Mouse (Mus musculus) midbrain, embryonic 10.5 days (tissue): ENCODE results near the gene Hdac9. TPM values are rescaled to one million over a fixed set of nuclear protein-coding genes. Genes with fewer than 3 reads are reported as not detected.

Experiments used
- DNase-seq: peaks from one replicate; pipeline ENCODE4 v3.0.0-alpha.2; 2017; ENCODE audit warnings: low spot score
- H3K27ac ChIP-seq: fragments of 300-500 bp; sonication (generic); replicated peaks from 2 replicates; pipeline ENCODE4 v1.5.1; 2016; ENCODE audit warnings: mild to moderate bottlenecking
- H3K27me3 ChIP-seq: fragments of 300-500 bp; sonication (generic); 2 replicates; pipeline ENCODE4 v1.6.1; 2016; ENCODE audit warnings: low read depth, mild to moderate bottlenecking; ENCODE audit not compliant: poor library complexity, severe bottlenecking
- H3K36me3 ChIP-seq: fragments of 300-500 bp; sonication (generic); 2 replicates; pipeline ENCODE4 v1.6.1; 2016; ENCODE audit warnings: mild to moderate bottlenecking, moderate library complexity
- H3K4me1 ChIP-seq: fragments of 300-500 bp; sonication (generic); 2 replicates; pipeline ENCODE4 v1.6.1; 2016
- H3K4me3 ChIP-seq: fragments of 300-500 bp; sonication (generic); 2 replicates; pipeline ENCODE4 v1.5.1; 2016; ENCODE audit warnings: mild to moderate bottlenecking, moderate library complexity
- H3K9me3 ChIP-seq: fragments of 300-500 bp; sonication (generic); replicated peaks from 2 replicates; pipeline ENCODE4 v1.6.1; 2016; ENCODE audit warnings: mild to moderate bottlenecking
- WGBS: fragments of 180-500 bp; shearing (Covaris S2); methylation state at CpG from one replicate; pipeline ENCODE4 v1.1.7; 2016; 5-methylcytosine and 5-hydroxymethylcytosine counted together
- polyA plus RNA-seq: library from polyadenylated mRNA; unstranded; fragments of >200 nt; fragmentation: Nextera tagmentation; extraction: Ambion mirVana; gene quantifications from 2 replicates; pipeline ENCODE4 v1.2.1, GENCODE M21; 2016

The Hdac9 gene
- polyA plus RNA-seq, 1 experiment from 2014 or later, result 7.9 TPM

DNA sequence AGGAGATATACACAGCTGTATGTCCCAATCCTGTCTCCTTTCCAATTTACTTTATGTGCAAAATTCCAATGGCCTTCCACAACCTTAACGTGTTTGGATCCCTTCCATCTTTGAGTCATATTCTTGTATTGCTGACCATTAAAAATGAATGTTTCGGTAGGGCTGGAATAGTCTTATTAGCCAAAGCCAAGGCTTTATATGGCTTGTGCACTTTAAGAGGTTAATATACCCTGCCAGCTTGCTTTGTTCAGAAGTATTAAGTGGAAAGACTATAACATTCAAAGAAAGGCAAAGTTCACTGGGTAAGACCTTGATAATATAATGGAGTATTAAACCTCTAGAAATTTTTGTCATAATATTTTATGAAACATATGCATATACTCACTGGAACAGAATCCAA, 491.4 kb downstream of the Hdac9 start:
- Histone ChIP-seq H3K27me3 (no peaks in the 10 kb centered on the region), H3K27ac (no peak overlapping the region), H3K36me3 (no peaks in the 10 kb centered on the region), H3K4me3 (no peak overlapping the region), H3K9me3 (no peaks in the 10 kb centered on the region), H3K4me1 (no peaks in the 10 kb centered on the region)
- DNase-seq, result no peak
- WGBS, result 84% methylated on average over 2 of the region's 2 CpGs

DNA sequence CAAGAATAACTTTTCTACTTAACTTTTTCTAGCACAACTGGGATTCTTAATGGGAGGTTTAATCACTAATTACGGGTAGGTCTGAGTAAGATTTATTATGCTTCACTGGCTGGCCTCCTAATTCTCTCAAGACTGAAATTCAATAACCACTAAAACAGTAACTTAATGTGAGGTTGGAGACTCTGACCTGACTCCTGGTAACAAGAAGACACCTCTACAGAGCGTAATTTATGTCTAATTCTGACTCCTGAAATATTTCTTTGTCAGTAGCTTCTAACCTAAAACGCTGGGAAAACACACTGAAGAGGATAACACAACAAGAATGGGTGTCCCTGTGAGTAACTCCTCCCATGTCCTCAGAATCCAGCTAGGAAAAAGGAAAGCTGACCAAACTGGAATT, 508.8 kb downstream of the Hdac9 start:
- H3K36me3 ChIP-seq, result no peaks in the 10 kb centered on the region
- 78% methylated on average over 3 of the region's 3 CpGs for WGBS
- H3K27ac ChIP-seq, result no peak overlapping the region
- no peaks in the 10 kb centered on the region for H3K4me1 ChIP-seq
- no peaks in the 10 kb centered on the region for H3K27me3 ChIP-seq
- DNase-seq, result no peak
- no peak overlapping the region for H3K4me3 ChIP-seq
- H3K9me3 ChIP-seq, result no peaks in the 10 kb centered on the region

DNA sequence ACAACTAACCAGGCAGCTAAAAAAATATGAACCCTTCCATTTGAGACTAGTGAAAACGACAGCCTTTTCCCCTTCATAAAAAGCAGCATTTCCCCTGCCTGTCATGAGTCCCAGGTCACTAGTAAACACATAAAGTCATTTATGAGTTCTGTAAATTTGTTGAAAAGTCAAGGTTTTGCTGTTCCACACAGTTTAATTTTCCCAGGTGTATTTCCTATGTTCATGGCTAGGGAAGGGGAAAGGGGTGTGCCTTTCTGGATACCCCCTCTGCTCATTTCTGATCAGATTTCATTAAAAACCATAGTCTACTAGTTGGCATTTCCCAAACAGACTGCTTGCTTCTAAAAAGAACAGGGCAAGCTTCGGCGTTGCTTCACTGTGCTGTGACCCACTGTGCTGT, 509.8 kb downstream of the Hdac9 start:
- Histone ChIP-seq H3K27ac (no peak overlapping the region), H3K4me3 (no peak overlapping the region), H3K9me3 (no peaks in the 10 kb centered on the region), H3K27me3 (no peaks in the 10 kb centered on the region), H3K4me1 (no peaks in the 10 kb centered on the region), H3K36me3 (no peaks in the 10 kb centered on the region)
- 88% methylated on average over 3 of the region's 3 CpGs for WGBS
- no peak for DNase-seq

DNA sequence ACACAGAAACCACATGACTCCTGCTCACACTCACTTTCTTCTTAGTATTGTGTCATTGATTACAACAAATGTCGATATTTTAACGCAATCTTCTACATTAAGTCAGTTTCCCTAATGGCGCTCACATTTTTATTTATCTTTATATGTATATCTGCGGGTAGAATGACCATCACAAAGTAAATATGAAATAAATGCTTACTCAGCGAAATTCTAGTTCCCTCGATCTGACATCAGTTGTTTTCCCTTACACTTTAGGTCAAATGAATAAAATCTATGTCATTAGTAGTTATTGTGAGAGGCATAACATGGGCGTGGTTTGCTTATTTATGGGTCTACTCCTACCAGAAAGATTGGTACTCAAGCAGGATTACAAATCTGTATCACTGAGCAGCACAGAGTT, 514.8 kb downstream of the Hdac9 start:
- DNase-seq, result no peak
- Histone ChIP-seq H3K36me3 (no peaks in the 10 kb centered on the region), H3K4me1 (no peaks in the 10 kb centered on the region), H3K27me3 (no peaks in the 10 kb centered on the region), H3K9me3 (no peaks in the 10 kb centered on the region), H3K4me3 (no peak overlapping the region), H3K27ac (no peak overlapping the region)
- 95% methylated on average over 7 of the region's 7 CpGs for WGBS

DNA sequence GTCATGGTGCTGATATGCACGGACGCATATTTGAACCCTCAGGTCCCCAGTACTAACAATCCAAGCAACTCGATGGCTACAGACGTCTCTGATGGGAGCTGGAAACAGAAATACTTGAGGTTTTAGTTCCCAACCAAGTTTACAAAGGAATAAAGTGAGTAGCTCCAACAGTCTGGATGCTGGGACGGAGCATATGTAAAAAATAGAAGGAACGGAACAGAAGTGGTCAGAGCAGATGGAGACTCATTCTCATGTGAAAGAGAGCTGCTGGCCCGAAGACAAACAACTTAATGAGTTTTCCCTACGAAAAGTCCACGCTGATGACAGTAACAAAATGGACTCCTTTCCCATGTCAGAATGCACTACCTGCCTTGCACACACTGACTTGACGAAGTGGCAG, 518.3 kb downstream of the Hdac9 start:
- H3K9me3 ChIP-seq, result no peaks in the 10 kb centered on the region
- H3K4me3 ChIP-seq, result no peak overlapping the region
- H3K4me1 ChIP-seq, result no peaks in the 10 kb centered on the region
- no peaks in the 10 kb centered on the region for H3K27me3 ChIP-seq
- no peak for DNase-seq
- no peak overlapping the region for H3K27ac ChIP-seq
- H3K36me3 ChIP-seq, result no peaks in the 10 kb centered on the region
- 94% methylated on average over 10 of the region's 10 CpGs for WGBS

DNA sequence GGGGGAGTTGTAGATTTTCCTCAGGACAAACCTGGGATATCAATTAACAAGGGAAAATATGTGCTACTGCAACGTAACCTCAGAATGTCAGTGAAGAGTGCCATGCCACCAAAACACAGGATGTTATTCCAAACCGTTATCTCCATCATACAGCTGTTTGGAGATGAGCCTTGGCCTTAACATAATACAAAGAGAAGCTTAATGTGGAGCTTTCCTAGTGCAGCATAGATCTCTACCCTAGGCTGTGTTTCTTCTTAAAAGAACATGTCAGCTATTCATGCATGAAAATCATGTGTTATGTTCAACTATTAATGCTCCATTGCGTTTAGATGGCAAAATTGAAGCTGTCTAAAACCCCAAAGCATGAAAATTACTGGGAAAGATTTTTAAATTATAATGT, 522.6 kb downstream of the Hdac9 start:
- Histone ChIP-seq H3K36me3 (peaks cover 6% of the 10 kb centered on the region; the same call in 1 of the 2 replicates), H3K9me3 (no peaks in the 10 kb centered on the region)
- 75% methylated on average over 3 of the region's 3 CpGs for WGBS

DNA sequence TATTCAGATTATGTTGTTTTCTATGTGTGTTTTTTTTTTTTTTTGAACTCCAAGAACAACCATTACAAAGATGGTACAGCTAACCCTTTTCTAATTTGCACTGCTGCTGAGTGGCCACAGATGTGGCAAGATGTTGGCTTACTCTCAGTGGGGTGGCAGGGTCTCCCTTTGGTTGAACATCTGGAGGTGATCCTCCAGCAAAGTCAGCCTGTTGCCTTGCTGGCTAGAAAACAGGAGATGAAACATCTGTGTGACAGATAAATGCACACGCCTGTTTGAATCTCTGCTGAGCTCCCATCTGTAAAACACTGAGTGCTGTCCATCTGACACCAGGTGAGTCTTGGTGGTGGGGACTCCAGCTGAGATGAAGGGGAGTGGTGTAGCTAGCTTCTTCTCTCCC, 537.2 kb downstream of the Hdac9 start:
- no peak overlapping the region for H3K4me3 ChIP-seq
- H3K4me1 ChIP-seq, result no peaks in the 10 kb centered on the region
- no peaks in the 10 kb centered on the region for H3K9me3 ChIP-seq
- 65% methylated on average over 1 of the region's 1 CpGs for WGBS
- H3K36me3 ChIP-seq, result no peaks in the 10 kb centered on the region
- H3K27me3 ChIP-seq, result no peaks in the 10 kb centered on the region
- DNase-seq, result no peak
- no peak overlapping the region for H3K27ac ChIP-seq

More for the DNA sequence above, 522.6 kb downstream of the Hdac9 start:
- Histone ChIP-seq H3K27ac (no peak overlapping the region), H3K4me1 (no peaks in the 10 kb centered on the region), H3K4me3 (no peak overlapping the region), H3K27me3 (no peaks in the 10 kb centered on the region)
- DNase-seq, result no peak

DNA sequence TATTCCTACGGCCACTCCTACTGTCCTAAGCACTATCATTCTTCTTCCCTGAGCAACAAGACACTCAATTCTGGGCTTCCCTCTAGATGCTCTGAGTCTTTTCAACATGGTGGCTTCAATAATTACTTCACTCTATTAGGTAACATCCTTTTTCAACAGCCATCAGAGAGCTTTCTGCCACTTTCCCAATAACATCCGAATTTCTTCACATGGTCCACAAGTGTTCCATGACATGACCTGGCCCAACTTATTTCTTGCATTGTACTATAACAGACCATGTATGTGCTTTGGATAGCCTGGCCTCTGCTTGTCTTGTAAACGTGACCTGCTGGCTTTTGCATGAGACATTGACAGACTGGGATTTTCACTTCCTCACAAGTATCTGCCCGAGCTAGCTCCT, 538.3 kb downstream of the Hdac9 start:
- no peaks in the 10 kb centered on the region for H3K36me3 ChIP-seq
- 91% methylated on average over 4 of the region's 4 CpGs for WGBS
- H3K9me3 ChIP-seq, result no peaks in the 10 kb centered on the region
- DNase-seq, result no peak
- H3K27ac ChIP-seq, result no peak overlapping the region
- no peaks in the 10 kb centered on the region for H3K4me1 ChIP-seq
- H3K27me3 ChIP-seq, result no peaks in the 10 kb centered on the region
- no peak overlapping the region for H3K4me3 ChIP-seq

DNA sequence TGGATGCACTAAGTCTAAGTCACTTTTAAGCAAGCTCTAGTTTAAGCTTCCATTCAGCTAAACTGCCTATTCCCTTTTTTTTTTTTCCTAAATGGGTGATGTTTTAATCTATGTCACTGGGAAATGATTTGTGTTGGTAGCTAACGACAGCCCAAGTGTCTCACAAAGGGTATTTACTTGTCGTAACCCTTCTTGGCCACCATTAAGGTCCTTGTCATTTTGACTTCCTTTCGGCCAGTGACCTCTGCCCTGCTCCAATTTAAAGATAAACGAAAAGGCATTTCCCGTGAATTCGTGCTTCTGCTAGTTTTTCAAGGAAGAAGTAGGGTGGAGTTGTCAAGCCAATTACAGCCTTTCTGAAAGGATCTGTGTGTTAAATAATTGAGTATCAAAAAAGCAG, 565.0 kb downstream of the Hdac9 start:
- no peak for DNase-seq
- H3K36me3 ChIP-seq, result no peaks in the 10 kb centered on the region
- no peaks in the 10 kb centered on the region for H3K27me3 ChIP-seq
- 20% methylated on average over 6 of the region's 6 CpGs for WGBS
- H3K4me1 ChIP-seq, result peaks cover 4% of the 10 kb centered on the region; the same call in 1 of the 2 replicates
- no peaks in the 10 kb centered on the region for H3K9me3 ChIP-seq
- H3K4me3 ChIP-seq, result no peak overlapping the region
- no peak overlapping the region for H3K27ac ChIP-seq

DNA sequence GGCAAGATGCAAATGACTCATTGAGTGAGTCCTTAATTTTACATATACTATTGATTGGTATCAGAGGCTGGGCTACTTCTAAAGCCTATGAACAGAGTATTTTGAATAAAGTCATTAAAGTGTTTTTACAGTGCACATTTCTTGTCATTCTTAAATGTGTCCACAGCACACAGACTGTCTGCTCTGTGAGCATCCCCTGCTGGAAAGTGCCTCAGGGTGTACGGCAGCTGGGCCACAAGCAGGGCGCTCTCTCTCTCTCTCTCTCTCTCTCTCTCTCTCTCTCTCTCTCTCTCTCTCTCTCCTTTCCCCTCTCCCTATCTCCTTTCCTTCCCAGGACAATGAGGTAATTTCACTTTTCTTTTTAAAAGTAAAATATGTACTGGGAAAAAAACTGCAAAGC, 569.4 kb downstream of the Hdac9 start:
- Histone ChIP-seq H3K9me3 (no peaks in the 10 kb centered on the region), H3K27ac (no peak overlapping the region), H3K4me1 (peaks cover 4% of the 10 kb centered on the region; the same call in 1 of the 2 replicates), H3K27me3 (no peaks in the 10 kb centered on the region), H3K4me3 (no peak overlapping the region), H3K36me3 (no peaks in the 10 kb centered on the region)
- WGBS, result 85% methylated on average over 2 of the region's 2 CpGs
- DNase-seq, result no peak

DNA sequence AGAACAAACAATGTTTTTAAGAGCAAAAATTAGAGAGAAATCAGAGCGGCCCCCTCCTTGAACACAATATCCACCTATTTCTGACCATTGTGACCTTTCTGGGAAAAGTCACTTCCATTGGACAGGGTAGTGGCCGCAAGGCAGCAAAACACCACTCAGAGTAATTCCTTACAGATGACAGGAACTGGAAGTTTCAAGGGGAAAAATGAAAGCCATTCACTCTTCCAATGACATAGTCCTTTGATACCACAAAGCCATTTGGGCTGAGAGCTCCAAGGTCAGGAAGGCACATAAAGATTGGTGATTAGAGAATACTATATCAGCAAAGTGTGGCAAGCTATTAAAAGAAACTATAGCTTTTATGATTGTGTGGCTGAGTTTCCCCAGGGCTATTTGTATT, 574.1 kb downstream of the Hdac9 start:
- no peaks in the 10 kb centered on the region for H3K9me3 ChIP-seq
- 82% methylated on average over 2 of the region's 2 CpGs for WGBS
- DNase-seq, result no peak
- no peaks in the 10 kb centered on the region for H3K27me3 ChIP-seq
- no peaks in the 10 kb centered on the region for H3K36me3 ChIP-seq
- no peak overlapping the region for H3K27ac ChIP-seq
- H3K4me1 ChIP-seq, result no peaks in the 10 kb centered on the region
- no peak overlapping the region for H3K4me3 ChIP-seq

DNA sequence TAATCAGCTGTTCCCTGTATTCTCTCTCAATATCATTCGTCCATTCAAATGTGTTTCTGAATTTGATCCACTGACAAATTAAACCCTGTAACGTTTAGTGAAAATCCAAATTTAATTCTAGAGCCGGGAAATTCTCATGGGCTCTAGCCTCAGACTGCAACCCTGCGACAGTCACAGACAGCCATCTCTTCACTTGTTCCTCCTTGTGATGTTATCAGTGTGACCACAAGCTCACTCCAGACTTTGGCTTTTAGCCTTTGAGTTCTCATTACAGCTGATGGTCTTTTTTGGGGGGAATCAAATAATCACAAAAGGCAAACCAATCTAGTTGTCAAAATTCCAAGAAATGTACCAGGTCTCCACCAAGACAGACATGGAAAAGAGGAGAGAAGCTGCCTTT, 578.0 kb downstream of the Hdac9 start:
- WGBS, result 90% methylated on average over 4 of the region's 4 CpGs
- Histone ChIP-seq H3K27me3 (no peaks in the 10 kb centered on the region), H3K4me1 (no peaks in the 10 kb centered on the region), H3K9me3 (no peaks in the 10 kb centered on the region), H3K27ac (no peak overlapping the region), H3K36me3 (no peaks in the 10 kb centered on the region), H3K4me3 (no peak overlapping the region)
- DNase-seq, result no peak

DNA sequence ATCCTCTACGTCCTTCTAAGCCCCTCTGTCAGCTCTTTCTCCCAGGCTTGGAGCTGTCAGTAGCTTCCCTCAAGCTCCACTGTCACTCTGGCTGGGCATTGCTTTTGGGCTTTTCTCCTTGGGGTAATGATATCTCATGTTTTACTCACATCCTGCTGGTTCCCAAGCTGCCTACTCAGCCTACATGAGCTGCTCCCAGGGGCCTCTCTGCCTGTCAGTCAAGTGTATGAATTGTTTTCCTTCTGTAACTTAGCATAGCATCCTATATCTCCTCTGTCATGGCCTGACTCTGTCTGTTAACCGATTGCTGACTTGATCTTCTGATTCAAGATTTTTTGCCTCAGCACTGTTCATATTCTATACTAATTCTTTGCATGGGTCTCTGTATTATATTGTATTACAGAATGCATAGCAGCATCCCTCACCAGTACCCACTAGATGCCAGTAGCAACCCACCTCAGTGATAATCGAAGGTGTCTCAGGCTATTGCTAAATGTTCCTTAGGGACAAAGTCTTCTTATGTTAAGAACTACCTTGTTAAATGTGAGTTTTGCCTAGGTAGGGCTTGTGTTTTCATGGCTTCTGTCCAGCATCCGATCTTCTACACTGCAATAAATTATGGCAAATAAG, 582.3 kb downstream of the Hdac9 start:
- whole genome bisulfite sequencing, result 86% methylated on average over 4 of the region's 4 CpGs
- Histone ChIP-seq H3K27ac (no peak overlapping the region), H3K27me3 (no peaks in the 10 kb centered on the region), H3K9me3 (no peaks in the 10 kb centered on the region), H3K36me3 (no peaks in the 10 kb centered on the region), H3K4me1 (no peaks in the 10 kb centered on the region), H3K4me3 (no peak overlapping the region)
- DNase-seq, result no peak

DNA sequence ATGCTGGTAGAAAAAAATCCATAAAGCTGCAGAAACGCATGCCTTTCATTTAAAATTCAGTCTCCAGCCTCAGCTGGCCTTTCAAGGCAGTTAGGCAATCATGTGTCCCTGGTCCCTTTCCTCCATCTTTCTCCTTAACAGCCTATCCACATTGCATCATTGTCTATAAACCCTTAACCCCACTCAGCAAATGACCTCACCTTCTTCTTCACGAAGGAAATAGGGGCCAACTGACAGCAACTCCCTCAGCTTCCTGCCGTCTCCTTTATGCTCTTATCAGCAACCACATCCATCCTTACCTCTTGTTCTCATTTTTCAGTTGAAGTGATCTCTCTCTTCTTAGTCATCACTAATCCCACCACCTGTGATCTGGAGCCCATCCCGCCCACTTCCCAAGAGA, 584.0 kb downstream of the Hdac9 start:
- H3K27ac ChIP-seq, result no peak overlapping the region
- no peak for DNase-seq
- no peaks in the 10 kb centered on the region for H3K27me3 ChIP-seq
- no peaks in the 10 kb centered on the region for H3K9me3 ChIP-seq
- H3K36me3 ChIP-seq, result no peaks in the 10 kb centered on the region
- H3K4me3 ChIP-seq, result no peak overlapping the region
- WGBS, result 79% methylated on average over 4 of the region's 4 CpGs
- H3K4me1 ChIP-seq, result no peaks in the 10 kb centered on the region
